26 mouse cellular contexts compared by ENCODE assay signal in genomic region chr15:97956416-97956815, GRCm38 (mm10). TPM values are rescaled to one million over a fixed set of nuclear protein-coding genes. Genes with fewer than 3 reads are reported as not detected.
DNase-seq lines count a peak whose midpoint lies in the region; ATAC-seq and TF ChIP-seq lines count a peak whose summit lies in the region.
"Had no signal": no experiment of that assay in that cellular context is flagged by ENCODE, and none has a peak within 500 bp of the region (broad histone marks: within the 10 kb centered on the region; RNA-seq: fewer than 3 reads in every experiment).

No protein-coding gene starts in this region.

- intact Hi-C loops in heart, adult 2 months (cut with DNase I) = no loop called here

- H3K9me3 ChIP-seq in heart, embryonic 10.5 days = no peaks in the 10 kb centered on the region
- no peaks in the 10 kb centered on the region for H3K9me3 ChIP-seq in embryonic facial prominence, embryonic 14.5 days (ENCODE audit: control insufficient read depth, low read length)
- H3K9me3 ChIP-seq: G1E; heart, embryonic 15.5 days; liver, embryonic 12.5 days had no signal

- H3K4me3 ChIP-seq in heart, embryonic 10.5 days = no peak overlapping the region
- H3K4me3 ChIP-seq in heart, adult 2 months = no peak overlapping the region
- H3K4me3 ChIP-seq in embryonic facial prominence, embryonic 14.5 days (ENCODE audit: low read depth, low read length) = no peak overlapping the region
- H3K4me3 ChIP-seq: heart, embryonic 15.5 days; left cerebral cortex, adult 2 months; liver, embryonic 12.5 days had no signal

- no peak overlapping the region for H3K4me2 ChIP-seq in embryonic facial prominence, embryonic 14.5 days (ENCODE audit: low read depth, low read length)
- H3K4me2 ChIP-seq: heart, embryonic 15.5 days; hindbrain, embryonic 14.5 days; liver, embryonic 12.5 days had no signal

- peak overlapping the region; percentile 38; the same call in 1 of the 2 replicates for H3K27ac ChIP-seq in heart, embryonic 10.5 days
- H3K27ac ChIP-seq in heart, adult 2 months = no peak overlapping the region
- H3K27ac ChIP-seq in embryonic facial prominence, embryonic 14.5 days (replicated peaks; ENCODE audit: low read depth, low read length) = no peak overlapping the region
- H3K27ac ChIP-seq: heart, embryonic 15.5 days; hindbrain, embryonic 14.5 days; left cerebral cortex, adult 2 months; liver, embryonic 12.5 days had no signal

- H3K36me3 ChIP-seq in heart, embryonic 10.5 days = no peaks in the 10 kb centered on the region
- H3K36me3 ChIP-seq in heart, adult 2 months (ENCODE audit: control insufficient read depth, insufficient read depth, low read length) = no peaks in the 10 kb centered on the region
- no peaks in the 10 kb centered on the region for H3K36me3 ChIP-seq in embryonic facial prominence, embryonic 14.5 days (ENCODE audit: control insufficient read depth, insufficient read depth, low read length)
- H3K36me3 ChIP-seq: G1E; heart, embryonic 15.5 days; liver, embryonic 12.5 days had no signal

- 67% methylated on average over 11 of the region's 11 CpGs for WGBS in heart, embryonic 10.5 days
- 71% methylated on average over 11 of the region's 11 CpGs for WGBS in heart, adult 2 months
- WGBS in embryonic facial prominence, embryonic 14.5 days = 40% methylated on average over 11 of the region's 11 CpGs

- TF ChIP-seq EP300 in heart, adult 2 months (IDR thresholded peaks at IDR 0.05; ENCODE audit: insufficient read depth, low read depth, low read length) = no peak

- H3K27me3 ChIP-seq in heart, embryonic 10.5 days (ENCODE audit: insufficient read depth, poor library complexity, severe bottlenecking) = peaks cover 39% of the 10 kb centered on the region
- no peaks in the 10 kb centered on the region for H3K27me3 ChIP-seq in heart, adult 2 months (ENCODE audit: control insufficient read depth, insufficient read depth, low read length)
- H3K27me3 ChIP-seq in embryonic facial prominence, embryonic 14.5 days (replicated peaks; ENCODE audit: control insufficient read depth, insufficient read depth, low read length) = no peaks in the 10 kb centered on the region

- ATAC-seq in embryonic facial prominence, embryonic 14.5 days (ENCODE audit: low read depth) = 0 out of 2 replicates have a peak, but pooled peaks have one; percentile 35
- no peak for ATAC-seq in monocyte, adult 5-6 weeks (replicated peaks; ENCODE audit: insufficient number of reproducible peaks, low FRiP score, low TSS enrichment, poor library complexity, severe bottlenecking)
- ATAC-seq: forebrain, postnatal 0 days; liver, embryonic 12.5 days had no signal

- no peak for TF ChIP-seq POLR2A in heart, adult 2 months (IDR thresholded peaks at IDR 0.05; ENCODE audit: insufficient read depth, low read depth, low read length)

- H3K4me1 ChIP-seq in heart, embryonic 10.5 days = peaks cover 14% of the 10 kb centered on the region
- no peaks in the 10 kb centered on the region; the same call in 1 of the 2 replicates for H3K4me1 ChIP-seq in heart, adult 2 months (ENCODE audit: control insufficient read depth, insufficient read depth, low read length)
- peaks cover 8% of the 10 kb centered on the region; the same call in 1 of the 2 replicates for H3K4me1 ChIP-seq in embryonic facial prominence, embryonic 14.5 days (ENCODE audit: control insufficient read depth, insufficient read depth, low read length)
- H3K4me1 ChIP-seq: liver, embryonic 12.5 days had no signal

- no peak for TF ChIP-seq CTCF in heart, adult 2 months (IDR thresholded peaks at IDR 0.05)

- no peak overlapping the region for H3K9ac ChIP-seq in heart, adult 2 months (ENCODE audit: low read depth, low read length)
- 0 out of 2 replicates have a peak overlapping the region, but pooled peaks have one; percentile 40 for H3K9ac ChIP-seq in embryonic facial prominence, embryonic 14.5 days (ENCODE audit: low read depth, low read length)
- H3K9ac ChIP-seq: forebrain, postnatal 0 days; heart, embryonic 15.5 days; hindbrain, embryonic 14.5 days; liver, embryonic 12.5 days had no signal

- no peaks in the 10 kb centered on the region for H3K79me2 ChIP-seq in heart, adult 2 months (replicated peaks; ENCODE audit: control insufficient read depth, insufficient read depth, low read length)

- no peak for DNase-seq in heart, embryonic 10.5 days (ENCODE audit: low spot score)
- no peak for DNase-seq in heart, adult 2 months
- DNase-seq in retina, postnatal 1 day = peak; percentile 40
- DNase-seq in retina, embryonic 14.5 days (ENCODE audit: low spot score) = no peak
- DNase-seq in embryonic facial prominence, embryonic 14.5 days (ENCODE audit: low spot score) = no peak
- no peak for DNase-seq in adrenal gland, postnatal 10 days
- DNase-seq: adrenal gland, postnatal 25 days; B cell, adult 2 months; cerebellum, adult 8-10 months; forebrain, postnatal 0 days; gastrocnemius, postnatal 14 days; heart, adult 18-20 months; heart, postnatal 36 days; kidney, adult 8-10 months; kidney, postnatal 10 days; left cerebral cortex, postnatal 4 days; lung, adult 18-20 months; lung, postnatal 14 days had no signal

RNA-seq across cellular contexts. Expression of gene Tmem106c, which starts 7.6 kb away (rescaled TPM):
- 32.0 and 33.5 TPM in 2 replicates for polyA plus RNA-seq in heart, embryonic 10.5 days (2016; fragmentation: Nextera tagmentation; extraction: Ambion mirVana)
- total RNA-seq in heart, adult 2 months (2021) = 10 to 100 TPM; 10.2 to 11.1 TPM
- 21.9 and 37.0 TPM in 2 replicates for polyA plus RNA-seq in heart, adult 2 months (2012; rRNA removed)
- polyA plus RNA-seq in embryonic facial prominence, embryonic 14.5 days (2014; fragmentation: Nextera tagmentation; extraction: Ambion mirVana) = 47.2 and 51.6 TPM in 2 replicates
- total RNA-seq in monocyte, adult 5-6 weeks (2017) = 4.1 to 9.3 TPM (median 4.1 TPM) in 3 replicates
- total RNA-seq in adrenal gland, postnatal 10 days (2021) = 10 to 100 TPM; 38.1 to 49.5 TPM

RNA-seq across cellular contexts. Expression of gene Vdr, which starts 46.0 kb away (rescaled TPM):
- 0.75 and 0.77 TPM in 2 replicates for polyA plus RNA-seq in heart, embryonic 10.5 days (2016; fragmentation: Nextera tagmentation; extraction: Ambion mirVana)
- total RNA-seq in heart, adult 2 months (2021) = 1 to 10 TPM; 1.1 to 2.0 TPM
- polyA plus RNA-seq in heart, adult 2 months (2012; rRNA removed) = 2.3 and 2.7 TPM in 2 replicates
- polyA plus RNA-seq in embryonic facial prominence, embryonic 14.5 days (2014; fragmentation: Nextera tagmentation; extraction: Ambion mirVana) = 2.9 and 3.6 TPM in 2 replicates
- 1.3 to 2.5 TPM in 2 of 3 replicates, not detected in the other for total RNA-seq in monocyte, adult 5-6 weeks (2017)
- total RNA-seq in adrenal gland, postnatal 10 days (2021) = 1 to 10 TPM; 5.3 to 5.4 TPM

RNA-seq across cellular contexts. Expression of gene Col2a1, which starts 48.1 kb away (rescaled TPM):
- polyA plus RNA-seq in heart, embryonic 10.5 days (2016; fragmentation: Nextera tagmentation; extraction: Ambion mirVana) = 131 and 160 TPM in 2 replicates
- under 1 TPM; 0.27 to 0.37 TPM for total RNA-seq in heart, adult 2 months (2021)
- 0.12 and 0.61 TPM in 2 replicates for polyA plus RNA-seq in heart, adult 2 months (2012; rRNA removed)
- polyA plus RNA-seq in embryonic facial prominence, embryonic 14.5 days (2014; fragmentation: Nextera tagmentation; extraction: Ambion mirVana) = 372 and 595 TPM in 2 replicates
- total RNA-seq in monocyte, adult 5-6 weeks (2017) = 1.1 TPM in 1 of 3 replicates, not detected in the others
- 10 to 100 TPM in 1 of 2 experiments, under 1 TPM in 1; 0.33 to 17.3 TPM for total RNA-seq in adrenal gland, postnatal 10 days (2021)
- total RNA-seq: adrenal gland, postnatal 25 days; megakaryocyte, adult 5-6 weeks; neutrophil, adult 5-6 weeks had no signal
- polyA plus RNA-seq: G1E had no signal
